Mouse (Mus musculus) MEL (cell line): ENCODE results near the gene Dscam.

ENCODE experiments used
- CHD2 ChIP-seq: IDR thresholded peaks from 2 replicates; pipeline ENCODE4 v1.6.1; 2011; ENCODE audit warnings: low read length, improper control_type of control experiment
- CTCF ChIP-seq, 3 experiments: IDR thresholded peaks in 2 of 3; conservative IDR thresholded peaks in 1 of 3; 2 replicates each; pipeline ENCODE4 v1.5.1; 2011 to 2012; ENCODE audit warnings: low read length in 3 of 3, low read depth in 2 of 3, mild to moderate bottlenecking in 2 of 3, improper control_type of control experiment in 1 of 3, inconsistent platforms in 1 of 3, mixed read lengths in 1 of 3, moderate library complexity in 1 of 3; ENCODE audit not compliant: control insufficient read depth in 1 of 3, insufficient read depth in 1 of 3, poor library complexity in 1 of 3, severe bottlenecking in 1 of 3
- HCFC1 ChIP-seq: IDR thresholded peaks from 2 replicates; pipeline ENCODE4 v1.6.1; 2012; ENCODE audit warnings: low read depth, mild to moderate bottlenecking, inconsistent platforms, low read length, improper control_type of control experiment, moderate library complexity
- MAFK ChIP-seq: IDR thresholded peaks from 2 replicates; pipeline ENCODE4 v1.6.1; 2011; ENCODE audit warnings: low read depth, mild to moderate bottlenecking, low read length, improper control_type of control experiment, borderline replicate concordance
- MXI1 ChIP-seq: IDR thresholded peaks from 2 replicates; pipeline ENCODE4 v1.6.1; 2011; ENCODE audit warnings: mild to moderate bottlenecking, low read depth, low read length, improper control_type of control experiment
- POLR2A ChIP-seq, 2 experiments: IDR thresholded peaks; 2 replicates each; pipeline ENCODE4 v1.6.1; 2011 to 2012; ENCODE audit warnings: low read length in 2 of 2, mild to moderate bottlenecking in 2 of 2, control low read depth in 1 of 2, improper control_type of control experiment in 1 of 2, low read depth in 1 of 2, moderate library complexity in 1 of 2; ENCODE audit not compliant: control insufficient read depth in 1 of 2, insufficient read depth in 1 of 2, poor library complexity in 1 of 2
- RAD21 ChIP-seq: IDR thresholded peaks from 2 replicates; pipeline ENCODE4 v1.6.1; 2011; ENCODE audit warnings: mild to moderate bottlenecking, low read depth, low read length, improper control_type of control experiment
- TBP ChIP-seq: IDR thresholded peaks from 2 replicates; pipeline ENCODE4 v1.8.0; 2011; ENCODE audit warnings: low read depth, low read length, improper control_type of control experiment
- TCF12 ChIP-seq: IDR thresholded peaks from 2 replicates; pipeline ENCODE4 v1.6.1; 2014; ENCODE audit warnings: low read depth, mild to moderate bottlenecking, inconsistent platforms, low read length, improper control_type of control experiment, moderate library complexity
- UBTF ChIP-seq: IDR thresholded peaks from 2 replicates; pipeline ENCODE4 v1.6.1; 2012; ENCODE audit warnings: low read depth, mild to moderate bottlenecking, inconsistent platforms, low read length, improper control_type of control experiment, moderate library complexity, borderline replicate concordance; ENCODE audit not compliant: insufficient read depth
- USF1 ChIP-seq: IDR thresholded peaks from 2 replicates; pipeline ENCODE4 v1.6.1; 2014; ENCODE audit warnings: low read depth, mild to moderate bottlenecking, inconsistent platforms, low read length, improper control_type of control experiment, moderate library complexity

DNA sequence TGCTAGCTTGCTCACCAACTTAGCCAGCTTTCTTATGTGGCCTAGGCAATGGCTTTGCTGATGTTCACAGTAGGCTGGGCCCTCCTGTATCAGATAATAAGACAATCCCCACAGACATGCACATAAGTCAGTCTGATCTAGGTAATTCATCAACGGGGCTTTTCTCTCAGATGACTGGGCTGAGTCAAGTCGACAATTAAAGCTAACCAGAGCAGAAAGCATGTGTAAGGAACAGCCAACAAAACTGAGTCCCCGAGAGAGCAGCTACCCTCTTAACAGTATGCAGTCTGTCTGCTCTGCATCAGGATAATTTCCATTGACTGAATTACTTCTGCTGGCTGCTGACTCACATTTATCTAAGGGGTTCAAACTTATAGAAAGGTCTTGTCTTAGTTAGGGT is 603.1 kb downstream of the Dscam start:
- TF ChIP-seq CTCF (IDR thresholded peaks at IDR 0.05 in 2 of 3, conservative IDR thresholded peaks at IDR 0.05 in 1 of 3; ENCODE audit: control insufficient read depth in 1 of 3, insufficient read depth in 1 of 3, low read depth in 2 of 3, low read length in 3 of 3, poor library complexity in 1 of 3, severe bottlenecking in 1 of 3) (no peak), MAFK (no peak), CHD2 (no peak), MXI1 (no peak), POLR2A (IDR thresholded peaks at IDR 0.05; ENCODE audit: control insufficient read depth in 1 of 2, insufficient read depth in 1 of 2, low read depth in 1 of 2, low read length in 2 of 2, poor library complexity in 1 of 2) (no peak), TBP (no peak), TCF12 (no peak), USF1 (no peak), UBTF (no peak), RAD21 (no peak), HCFC1 (no peak)
